Mouse (Mus musculus): ENCODE results near the gene Gm20388.

The Gm20388 gene

DNA sequence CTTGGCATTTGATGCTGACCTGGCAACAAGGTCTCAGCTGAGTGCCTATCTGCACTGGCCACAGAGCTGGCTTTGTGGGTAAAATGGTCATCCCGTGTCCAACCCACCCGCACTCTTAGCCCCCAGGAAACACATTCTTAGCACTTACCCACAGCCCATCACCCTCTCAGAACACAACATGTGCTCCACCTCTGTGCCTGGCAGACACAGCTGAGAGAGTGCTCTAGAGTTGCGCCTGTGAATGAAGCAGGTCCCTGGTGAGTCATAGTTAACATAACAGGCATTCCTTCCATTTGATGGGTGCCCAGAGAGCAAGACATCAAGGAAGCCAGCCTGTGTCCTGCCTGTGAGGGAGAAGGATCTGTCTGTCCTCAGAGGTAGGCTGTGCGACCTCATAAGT, 2276.6 kb downstream of the Gm20388 start:
- no peak for DNase-seq

DNA sequence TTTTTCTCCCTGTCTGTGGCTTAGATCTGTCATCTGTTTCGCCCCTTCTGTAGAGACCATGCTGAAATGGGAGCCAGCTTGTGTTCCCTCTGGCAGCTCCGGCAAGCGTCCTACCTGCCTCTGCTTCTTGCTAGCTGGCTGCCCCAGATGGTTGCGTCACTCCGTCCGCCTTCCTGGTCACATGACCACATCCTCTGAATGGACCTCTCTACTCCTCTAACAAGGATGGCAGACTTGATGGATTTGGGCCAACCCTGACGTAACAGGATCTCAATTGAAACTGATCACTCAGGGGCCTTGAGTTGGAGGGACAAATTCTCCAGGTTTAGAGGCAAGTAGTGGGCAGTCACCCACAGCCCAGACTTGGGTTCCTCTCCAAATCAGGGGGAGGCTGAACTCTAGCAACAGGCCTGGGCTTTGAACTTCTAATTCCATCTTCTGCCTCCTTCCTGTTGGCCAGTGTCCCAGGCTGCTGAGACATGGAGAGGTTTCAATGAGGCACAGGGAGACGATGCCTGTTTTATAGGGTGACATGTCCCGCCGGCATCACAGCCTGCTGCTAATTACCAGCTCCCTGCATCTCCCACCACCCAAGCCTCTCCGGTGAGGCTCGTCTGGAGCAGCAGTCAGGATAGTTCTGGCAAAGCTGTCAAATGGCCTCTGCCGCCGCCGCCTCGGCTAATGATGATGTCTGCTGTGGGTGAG, 2279.9 kb downstream of the Gm20388 start:
- no peak for DNase-seq

DNA sequence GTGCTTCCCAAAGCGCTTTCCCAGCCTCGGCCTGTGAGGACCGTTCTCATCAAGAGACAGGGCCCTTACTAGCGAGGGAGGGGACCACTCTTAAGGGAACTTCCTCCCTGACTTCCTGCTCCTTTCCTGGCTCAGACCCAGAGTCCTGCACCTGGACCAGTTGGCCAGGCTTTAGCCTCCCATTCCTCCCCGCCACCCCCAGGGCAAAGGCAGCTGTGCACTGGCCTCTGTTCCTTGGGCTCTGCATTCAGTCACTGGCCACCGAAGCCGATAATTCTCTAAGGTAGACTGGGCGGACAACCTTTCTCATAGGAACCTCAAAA, 2280.4 kb downstream of the Gm20388 start:
- DNase-seq = no peak

DNA sequence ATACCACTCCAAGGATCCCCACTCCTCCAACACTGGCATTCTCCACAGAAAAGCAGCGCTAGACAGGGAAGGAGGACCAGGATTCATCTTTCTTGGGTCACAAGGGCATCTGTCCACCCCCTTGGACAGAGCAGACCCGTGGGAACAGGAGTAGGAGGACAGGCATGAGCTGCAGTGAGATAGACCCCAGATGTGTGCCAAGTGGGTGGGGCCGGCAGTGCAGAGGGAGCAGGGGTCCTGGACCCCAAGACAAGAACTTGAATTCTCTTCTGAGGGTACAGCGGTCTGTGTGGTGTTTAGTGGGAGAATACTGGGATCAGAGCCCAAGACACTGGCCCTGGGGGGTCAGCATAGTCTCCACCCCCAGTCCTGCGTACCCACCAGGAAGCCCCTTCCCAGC, 2282.1 kb downstream of the Gm20388 start:
- DNase-seq = no peak

DNA sequence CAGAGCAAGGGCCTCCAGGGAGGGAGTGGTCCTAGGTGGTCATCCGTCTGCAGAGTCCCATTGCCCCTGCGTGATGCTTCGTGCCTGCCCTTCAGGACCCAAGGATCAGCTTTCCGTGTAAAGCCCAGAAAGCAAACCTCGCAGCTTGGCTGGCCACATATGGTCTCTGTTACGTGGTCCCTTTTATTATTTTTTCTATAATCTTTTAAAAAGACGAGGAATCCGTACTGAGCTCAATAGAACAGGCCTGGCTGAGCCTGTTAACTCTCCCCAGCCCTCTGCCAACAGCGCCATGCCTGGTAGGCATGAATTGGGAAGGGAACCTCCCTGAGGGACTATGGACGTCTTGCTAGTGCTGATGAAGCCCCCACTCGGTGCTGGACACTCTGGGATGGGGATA, 2282.9 kb downstream of the Gm20388 start:
- no peak for DNase-seq

DNA sequence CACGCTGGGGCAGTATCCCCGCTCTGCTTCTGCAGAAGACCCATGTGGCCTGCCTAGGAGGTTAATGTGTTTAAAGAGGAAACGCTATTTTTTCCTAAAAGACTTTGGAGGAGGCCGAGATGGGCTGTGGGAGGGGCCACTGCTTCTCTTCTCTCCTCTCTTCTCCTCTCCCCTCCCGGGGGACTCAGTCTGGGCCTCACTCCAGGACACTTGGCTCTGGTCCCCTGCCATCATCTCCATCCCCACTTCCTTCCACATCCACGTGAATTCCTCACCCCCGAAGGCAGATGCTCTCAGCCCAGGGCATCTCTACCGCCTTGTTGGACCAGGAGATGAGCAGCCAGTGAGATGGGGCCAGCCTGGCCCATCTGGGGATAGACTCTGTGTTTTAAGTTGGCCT, 2283.8 kb downstream of the Gm20388 start:
- DNase-seq = no peak

- no peak for DNase-seq
Observed at GRCm38 (mm10) chr8:122197342-122197741, 2286.7 kb downstream of the Gm20388 start.

- no peak for DNase-seq
Observed at GRCm38 (mm10) chr8:122198378-122199025, 2287.9 kb downstream of the Gm20388 start.

GRCm38 (mm10) chr8:122199191-122199590, 2288.6 kb downstream of the Gm20388 start:
- no peak for DNase-seq

GRCm38 (mm10) chr8:122199841-122200240, 2289.2 kb downstream of the Gm20388 start:
- no peak for DNase-seq

GRCm38 (mm10) chr8:122211591-122211990, 2300.9 kb downstream of the Gm20388 start:
- DNase-seq = no peak

- no peak for DNase-seq
Observed at GRCm38 (mm10) chr8:122215630-122216029, 2305.0 kb downstream of the Gm20388 start.

GRCm38 (mm10) chr8:122216433-122216832, 2305.8 kb downstream of the Gm20388 start:
- no peak for DNase-seq

- DNase-seq = no peak
Observed at GRCm38 (mm10) chr8:122217456-122218177, 2307.0 kb downstream of the Gm20388 start.

- no peak for DNase-seq
Observed at GRCm38 (mm10) chr8:122223976-122224649, 2313.5 kb downstream of the Gm20388 start.

GRCm38 (mm10) chr8:122224650-122225022, 2314.0 kb downstream of the Gm20388 start:
- DNase-seq = peak; percentile 45

DNA sequence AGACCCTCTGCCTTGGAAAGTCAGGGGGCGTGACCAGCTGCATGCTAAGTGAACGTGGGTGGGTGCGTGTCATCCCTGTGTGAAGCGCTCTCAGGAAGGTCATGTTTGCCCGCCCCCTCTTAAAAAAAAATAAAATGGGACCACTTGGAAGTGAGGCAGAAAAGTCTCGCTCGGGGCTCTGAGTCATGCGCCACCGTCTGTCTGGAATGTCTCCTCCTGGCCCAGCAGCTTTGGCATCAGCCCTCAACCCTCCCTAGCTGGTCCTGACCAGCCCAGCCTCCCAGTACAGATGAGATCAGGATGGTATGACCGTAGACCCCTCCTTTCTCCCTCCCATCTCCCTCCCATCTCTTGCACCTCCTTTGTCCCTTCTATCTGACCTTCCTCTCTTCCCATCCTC, 2314.8 kb downstream of the Gm20388 start:
- no peak for DNase-seq

DNA sequence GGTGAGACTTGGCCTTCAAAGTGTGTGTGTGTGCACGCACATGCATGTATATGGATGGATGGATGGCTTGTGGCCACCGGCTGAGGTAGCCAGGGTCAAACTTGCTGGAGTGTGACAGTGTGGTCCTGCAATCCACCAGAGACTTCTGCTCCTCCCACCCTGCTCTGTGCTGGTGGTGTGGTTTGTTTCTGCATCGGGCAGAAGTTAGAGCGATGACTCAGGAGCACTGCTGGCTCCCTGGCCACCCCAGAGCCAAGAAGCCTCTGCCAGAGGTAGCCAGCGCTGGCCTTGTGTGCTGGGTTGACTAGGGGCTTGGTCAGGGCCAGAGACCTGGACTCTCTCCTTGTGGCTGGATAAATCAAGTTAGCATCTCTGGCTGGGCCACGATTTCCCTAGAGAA, 2316.7 kb downstream of the Gm20388 start:
- no peak for DNase-seq

DNA sequence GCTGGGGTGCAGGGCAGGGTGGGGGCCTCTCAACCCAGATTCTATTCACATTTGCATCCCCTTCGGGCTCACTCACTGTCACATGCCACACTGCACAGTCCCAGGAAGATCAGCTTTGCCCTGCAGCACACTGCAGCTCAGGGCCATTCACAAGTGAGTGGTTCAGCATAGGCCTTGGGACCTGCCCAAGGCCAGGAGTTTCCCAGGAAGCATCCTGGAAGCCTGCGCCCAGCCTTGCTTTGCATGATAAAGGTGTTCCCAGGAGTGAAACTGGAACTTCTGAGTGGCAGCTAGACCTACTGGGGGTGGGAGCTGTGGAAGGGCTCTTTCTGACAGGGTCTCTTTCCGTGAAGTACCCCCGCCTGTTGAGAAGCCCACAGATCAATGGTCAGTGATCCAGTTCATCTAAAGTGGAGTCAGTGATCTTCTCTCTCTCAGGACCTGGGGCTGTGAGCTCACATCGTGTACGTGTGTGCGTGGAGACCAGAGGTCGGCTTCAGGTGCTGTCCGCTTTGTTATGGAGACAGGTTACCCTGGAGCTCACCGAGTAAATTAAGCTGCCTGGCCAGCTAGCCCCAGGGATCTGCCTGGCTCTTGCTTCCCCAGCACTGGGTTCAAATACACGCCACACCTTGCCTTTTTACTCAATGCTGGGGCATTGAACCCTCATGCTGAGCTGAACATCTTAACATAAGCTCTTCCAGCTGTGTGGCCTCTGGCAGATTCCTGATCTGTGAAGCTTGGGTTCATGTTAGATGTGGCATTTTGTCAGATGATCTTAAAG, 2318.3 kb downstream of the Gm20388 start:
- no peak for DNase-seq

GRCm38 (mm10) chr8:122229819-122230711, 2319.4 kb downstream of the Gm20388 start:
- peak; percentile 61 for DNase-seq

DNA sequence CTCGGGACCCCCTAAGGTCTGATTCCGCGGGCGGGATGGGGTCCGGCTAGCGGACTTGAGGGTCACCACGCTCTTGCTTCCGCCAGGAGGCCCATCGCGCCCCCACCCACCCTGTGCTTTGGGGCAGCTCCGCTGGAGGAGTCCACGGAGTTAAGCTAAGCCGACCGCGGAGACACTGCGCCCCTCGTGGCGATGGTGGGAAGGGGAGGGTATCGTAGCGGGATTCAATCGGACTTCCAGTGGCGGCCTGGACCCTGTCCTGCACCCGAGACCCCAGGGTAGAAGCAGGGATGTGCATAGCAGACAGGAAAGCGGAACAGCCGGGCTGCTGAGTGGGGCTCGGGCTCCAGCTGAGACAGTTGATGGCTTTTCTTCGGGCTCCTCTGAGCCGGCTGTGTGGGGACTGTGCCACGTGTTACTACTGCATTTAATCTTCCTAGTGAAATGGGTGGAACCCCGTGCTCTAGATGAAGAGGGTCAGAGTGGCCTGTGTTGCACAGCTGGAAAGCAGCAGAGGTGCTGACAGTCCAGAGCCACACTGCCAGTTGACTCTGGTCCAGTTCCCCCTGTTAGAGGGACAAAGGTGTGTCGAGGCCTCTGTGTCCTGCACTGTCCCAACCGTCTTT, 2320.2 kb downstream of the Gm20388 start:
- peak; percentile 87 for DNase-seq
